Mouse (Mus musculus): ENCODE data around the gene Fto.

DNA sequence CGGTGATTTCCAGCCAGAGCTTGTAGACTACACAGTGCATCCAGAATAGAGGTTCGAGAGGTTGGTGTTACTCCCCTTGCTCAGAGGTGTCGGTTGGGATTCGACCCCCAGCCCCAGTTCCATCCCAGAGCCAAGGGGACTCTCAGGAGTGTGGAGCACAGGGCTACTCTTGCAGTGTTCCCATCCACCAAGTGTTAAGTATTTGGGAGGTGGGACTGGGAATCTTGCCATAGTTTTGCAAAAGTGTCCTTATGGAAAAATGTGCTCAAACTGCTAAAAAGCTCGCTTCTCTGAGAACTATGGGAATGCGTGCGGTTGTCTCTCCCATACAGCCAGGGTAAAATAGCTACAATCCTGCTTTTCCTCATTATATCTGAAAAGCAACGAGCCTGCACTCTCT lies 180.0 kb downstream of the Fto start:
- TF ChIP-seq CTCF (IDR thresholded peaks at IDR 0.05; ENCODE audit: insufficient read depth, low read length) = no peak
- no peak for TF ChIP-seq POLR2A (IDR thresholded peaks at IDR 0.05; ENCODE audit: borderline replicate concordance, extremely low read depth, low read depth, low read length)

Data from lung, adult 2 months (tissue).